Mouse (Mus musculus): Measurements from ENCODE around the gene Psd.

DNA sequence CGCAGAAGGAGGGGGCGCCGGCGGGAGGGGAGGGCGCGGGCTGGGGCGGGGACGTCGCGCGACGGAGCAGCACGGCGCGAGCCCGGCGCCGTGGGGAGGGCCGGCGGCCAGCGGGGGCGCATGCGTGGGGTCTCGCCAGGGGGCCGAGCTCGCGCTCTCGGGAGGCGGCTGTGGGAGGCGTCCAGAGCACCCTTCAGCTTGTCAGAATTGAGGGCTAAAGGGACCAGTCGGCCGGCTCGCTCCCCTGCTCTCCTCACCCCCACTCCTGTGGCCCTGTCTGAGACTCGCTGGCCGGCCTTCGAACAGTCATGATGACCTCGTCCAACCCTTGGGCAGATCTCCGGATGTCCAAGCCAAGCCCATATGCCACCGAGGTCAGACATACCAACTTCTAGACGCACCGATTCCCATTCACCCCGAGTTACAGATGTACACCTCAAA, 8.9 kb downstream of the Psd start:
- TF ChIP-seq POLR2A (IDR thresholded peaks at IDR 0.05; ENCODE audit: insufficient read depth, low read length) = no peak
- no peak for TF ChIP-seq EP300 (IDR thresholded peaks at IDR 0.05; ENCODE audit: insufficient read depth, low read depth, low read length)
